Mouse (Mus musculus) kidney, adult 8-10 months (tissue): ENCODE measurements around the gene Wdtc1.

Source experiments
- DNase-seq, 2 experiments: peaks; one replicate each; pipeline ENCODE4 v3.0.0; 2022

Gene Wdtc1

GRCm38 (mm10) chr4:133247072-133247471 is 106.2 kb downstream of the Wdtc1 start:
- DNase-seq: peak in 1 of 2 experiments; percentile 38

- DNase-seq: no peak
Observed at GRCm38 (mm10) chr4:133244289-133244688, 109.0 kb downstream of the Wdtc1 start.

DNA sequence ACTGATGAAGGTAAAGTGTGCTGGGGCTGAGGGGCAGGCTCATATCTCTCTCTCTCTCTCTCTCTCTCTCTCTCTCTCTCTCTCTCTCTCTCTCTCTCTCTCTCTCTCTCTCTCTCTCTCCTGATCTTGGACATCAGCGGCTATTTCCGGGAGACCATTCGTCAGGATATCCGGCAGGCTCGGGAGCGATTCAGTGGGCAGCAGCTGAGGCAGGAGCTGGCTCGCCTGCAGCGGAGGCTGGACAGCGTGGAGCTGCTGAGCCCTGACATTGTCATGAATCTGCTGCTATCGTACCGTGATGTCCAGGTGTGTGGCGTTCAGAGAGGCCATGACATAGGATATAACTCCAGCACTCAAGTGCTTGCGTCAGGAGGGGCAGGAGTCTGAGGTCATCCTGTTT is 109.7 kb downstream of the Wdtc1 start:
- DNase-seq: no peak

DNA sequence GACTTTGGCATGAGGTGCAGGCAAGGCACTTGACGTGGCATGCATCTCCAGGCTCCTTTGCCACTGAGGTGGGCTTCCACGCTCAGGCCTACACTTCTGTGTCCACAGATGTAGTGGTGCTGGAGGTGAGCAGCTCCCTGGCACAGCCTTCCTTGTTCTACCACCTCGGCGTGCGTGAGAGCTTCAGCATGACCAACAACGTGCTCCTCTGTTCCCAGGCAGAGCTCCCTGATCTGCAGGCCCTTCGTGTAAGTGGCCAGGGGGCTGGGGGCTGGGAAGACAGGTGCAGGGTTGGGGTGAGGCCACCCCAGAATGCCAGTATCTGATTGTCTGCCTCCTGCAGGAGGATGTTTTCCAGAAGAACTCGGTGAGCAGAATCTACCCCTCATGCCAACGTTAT is 110.6 kb downstream of the Wdtc1 start:
- no peak for DNase-seq
